Mouse (Mus musculus) adrenal gland, adult 8-10 months (tissue): ENCODE measurements around the gene Usp13. TPM values are rescaled to one million over a fixed set of nuclear protein-coding genes. Genes with fewer than 3 reads are reported as not detected.

Source experiments
- DNase-seq: peaks from one replicate; pipeline ENCODE4 v3.0.0; 2022
- total RNA-seq, 4 experiments: library from RNA; stranded (reverse); gene quantifications; 2 replicates each; pipeline ENCODE4 v1.2.4; 2022

Gene Usp13
- total RNA-seq: 1 to 10 TPM; 1.8 to 6.1 (median 5.3) TPM

GRCm38 (mm10) chr3:32817357-32818326 is at the start of gene Usp13:
TSS of gene Usp13 (plus strand) at chr3:32817546.
- peak; percentile 56 for DNase-seq

DNA sequence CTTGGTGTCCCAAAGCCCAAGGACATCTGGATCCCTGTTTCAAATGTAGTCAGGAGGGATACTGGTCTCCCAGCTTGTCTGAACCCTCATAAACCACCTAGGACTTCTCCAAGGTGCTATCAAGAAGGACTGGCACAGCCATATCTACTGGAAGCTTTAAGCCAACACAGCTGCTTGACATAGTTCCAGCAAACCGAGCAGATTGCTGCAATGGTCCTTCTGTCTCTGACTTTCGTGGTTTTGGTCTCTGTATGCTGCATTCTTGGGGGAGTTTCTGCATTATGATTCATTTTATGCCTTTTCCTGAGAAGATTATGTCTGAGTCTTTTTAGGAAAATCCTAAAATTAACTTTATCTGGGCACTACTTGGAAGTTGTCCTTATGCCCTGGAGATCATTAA is 46.6 kb upstream of the Usp13 start:
- no peak for DNase-seq

DNA sequence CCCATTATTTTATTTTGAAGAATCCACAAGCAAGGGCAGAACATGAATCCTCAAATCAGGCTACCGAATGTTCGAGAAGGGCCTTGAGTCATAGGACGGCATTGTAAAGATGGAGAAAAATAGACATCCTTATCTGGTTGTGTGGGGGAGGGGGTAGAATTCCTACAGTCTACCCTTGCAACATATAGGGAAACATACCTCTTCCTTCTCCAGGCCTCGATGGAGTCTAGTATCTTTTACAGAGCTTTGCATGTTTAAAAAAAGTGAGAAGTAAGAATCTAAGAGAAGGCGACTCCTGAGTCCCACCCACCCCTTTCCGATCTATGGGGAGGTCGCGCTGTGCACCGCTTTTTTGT is 367 bp upstream of the Usp13 start:
- no peak for DNase-seq

DNA sequence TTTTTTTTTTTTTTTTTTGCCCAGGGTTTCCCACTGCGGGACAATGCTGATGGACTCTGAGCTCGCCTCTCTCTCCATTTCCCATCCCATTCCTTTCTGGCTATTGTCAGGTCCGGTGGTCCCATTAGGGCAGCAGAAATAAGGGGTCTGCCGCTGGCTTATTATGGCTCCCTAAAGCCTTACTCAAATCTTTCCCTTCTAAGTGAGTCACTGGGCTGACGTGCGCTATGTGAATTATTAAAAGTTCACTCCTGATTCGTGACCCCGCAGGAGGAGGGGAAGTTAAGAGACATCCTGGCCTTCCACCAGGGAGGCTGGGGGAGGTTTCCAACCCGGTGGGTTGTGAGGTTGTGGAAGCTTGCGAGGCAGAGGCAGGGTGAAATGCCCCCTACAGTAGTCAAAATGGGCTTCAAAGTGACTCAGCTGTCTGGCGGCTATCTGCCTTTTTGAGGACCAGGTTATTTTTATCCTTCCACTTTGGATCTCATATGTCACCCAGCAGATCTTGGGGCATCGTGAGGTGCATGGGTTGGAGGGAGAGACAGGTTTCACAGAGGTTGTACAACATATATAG is 1.1 kb downstream of the Usp13 start:
- peak; percentile 5 for DNase-seq

DNA sequence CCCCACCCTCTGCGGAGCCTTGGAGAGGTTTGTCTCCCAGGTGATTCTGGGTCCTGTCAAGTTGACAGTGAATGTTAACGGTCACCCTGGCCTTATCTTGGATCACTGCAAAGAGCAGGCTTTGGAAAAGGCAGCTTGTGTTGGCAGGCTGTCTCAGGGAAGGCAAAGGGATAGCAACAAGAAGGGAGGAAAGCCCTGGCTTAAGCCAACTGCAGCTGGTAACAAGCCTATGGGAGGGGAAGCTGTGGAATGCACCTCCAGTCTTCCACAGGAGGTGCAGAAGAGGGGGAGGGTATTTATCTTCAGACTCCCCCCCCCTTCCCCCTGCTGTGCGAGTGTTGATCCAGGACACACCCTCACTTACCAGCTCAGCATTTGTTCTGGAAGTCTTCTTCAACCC is 5.3 kb downstream of the Usp13 start:
- no peak for DNase-seq

- DNase-seq: no peak
Observed at GRCm38 (mm10) chr3:32824923-32825322, 7.6 kb downstream of the Usp13 start.

- no peak for DNase-seq
Observed at GRCm38 (mm10) chr3:32825964-32826479, 8.7 kb downstream of the Usp13 start.

DNA sequence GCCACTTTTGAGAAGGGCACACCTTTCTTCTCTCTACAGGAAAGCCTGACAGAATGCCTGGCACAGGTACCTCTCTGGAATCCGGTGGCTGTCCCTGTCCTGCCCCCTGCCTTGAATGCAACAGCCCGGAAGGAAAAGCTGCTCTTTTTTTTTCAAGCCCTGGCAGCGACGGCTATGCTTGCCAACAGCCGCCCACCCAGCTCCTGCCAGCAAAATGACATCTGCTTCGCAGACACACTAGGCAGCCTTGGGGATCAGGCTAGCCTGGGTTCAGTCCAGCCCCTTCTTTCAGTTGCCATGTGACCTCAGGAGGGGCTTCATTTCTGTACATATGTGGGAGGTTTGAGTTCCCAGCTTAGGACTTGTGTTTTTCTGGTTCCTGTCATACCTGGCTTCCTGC is 9.4 kb downstream of the Usp13 start:
- no peak for DNase-seq

GRCm38 (mm10) chr3:32833871-32834270 is 16.5 kb downstream of the Usp13 start:
- DNase-seq: no peak

DNA sequence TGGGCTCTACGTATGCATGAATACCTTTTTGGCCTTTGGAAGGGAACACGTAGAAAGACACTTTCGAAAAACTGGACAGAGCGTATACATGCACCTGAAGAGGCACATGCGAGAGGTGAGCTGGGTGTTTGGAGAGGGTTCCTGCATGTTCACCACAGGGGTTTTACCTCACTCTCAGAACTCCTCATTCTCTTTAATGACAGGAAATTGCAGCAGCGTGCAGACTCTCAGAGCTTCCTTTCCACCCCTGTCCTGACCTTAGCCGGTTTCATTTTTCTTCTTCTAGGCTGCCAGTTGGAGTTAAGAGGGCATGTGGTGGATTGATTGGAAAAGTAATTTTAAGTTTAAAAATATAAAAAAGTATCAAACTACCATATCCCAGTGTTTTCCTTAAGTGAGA is 20.5 kb downstream of the Usp13 start:
- no peak for DNase-seq

DNA sequence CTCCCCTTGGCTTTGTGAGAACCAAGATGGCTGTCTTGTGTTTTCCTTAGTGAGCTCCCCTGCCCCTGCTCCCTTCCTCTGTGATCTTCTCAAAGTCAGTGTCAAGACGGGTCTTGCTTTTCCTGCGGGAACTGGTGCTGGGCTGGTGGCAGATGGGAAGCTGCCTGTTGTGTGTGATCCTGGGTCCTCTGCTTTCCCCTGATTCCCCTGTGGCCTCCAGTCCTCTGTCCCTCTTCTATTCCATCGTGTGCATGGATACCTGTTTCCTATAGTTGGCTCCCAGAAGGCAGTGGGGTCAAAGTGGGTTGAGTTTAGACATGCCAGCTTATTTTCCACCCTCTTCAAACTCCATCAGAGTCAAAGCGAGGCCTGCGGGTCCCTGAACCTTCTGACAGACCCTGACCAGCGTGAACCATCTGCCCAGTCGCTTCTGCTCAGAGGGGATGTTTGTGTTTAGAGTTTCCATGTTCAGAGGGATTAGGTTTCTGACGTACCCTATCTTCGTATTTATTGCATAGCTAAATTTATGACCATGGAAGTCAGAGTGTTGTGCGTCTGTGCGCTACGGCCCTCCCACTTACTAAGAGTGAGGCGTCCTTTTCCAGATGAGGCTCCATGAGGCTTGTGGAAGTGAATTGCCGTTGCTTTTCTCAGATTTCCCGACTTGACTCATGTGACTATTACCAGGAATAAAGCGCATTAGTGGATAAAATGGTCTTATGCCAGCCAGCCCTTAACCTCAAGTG is 39.2 kb downstream of the Usp13 start:
- DNase-seq: no peak

DNA sequence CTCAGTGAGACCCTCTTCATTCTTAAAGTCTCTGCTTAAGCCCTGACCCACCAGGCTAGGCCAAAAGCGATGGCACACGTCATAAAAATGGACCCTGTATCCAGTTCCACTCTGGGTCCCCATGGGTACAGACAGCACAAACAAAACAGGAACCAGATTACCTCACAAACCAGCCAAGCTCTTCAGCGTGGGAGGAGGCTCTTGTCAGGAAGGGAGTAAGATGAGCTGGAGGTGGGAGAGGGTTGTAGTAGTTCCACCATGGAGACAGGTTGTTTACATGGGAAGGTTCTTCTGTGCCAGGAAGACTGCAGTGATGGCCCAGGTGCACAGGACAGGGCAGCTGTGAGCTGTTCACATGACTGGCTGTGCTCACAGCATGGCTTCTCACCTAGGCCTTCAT is 53.7 kb downstream of the Usp13 start:
- DNase-seq: no peak

- DNase-seq: no peak
Observed at GRCm38 (mm10) chr3:32886386-32886785, 69.0 kb downstream of the Usp13 start.

DNA sequence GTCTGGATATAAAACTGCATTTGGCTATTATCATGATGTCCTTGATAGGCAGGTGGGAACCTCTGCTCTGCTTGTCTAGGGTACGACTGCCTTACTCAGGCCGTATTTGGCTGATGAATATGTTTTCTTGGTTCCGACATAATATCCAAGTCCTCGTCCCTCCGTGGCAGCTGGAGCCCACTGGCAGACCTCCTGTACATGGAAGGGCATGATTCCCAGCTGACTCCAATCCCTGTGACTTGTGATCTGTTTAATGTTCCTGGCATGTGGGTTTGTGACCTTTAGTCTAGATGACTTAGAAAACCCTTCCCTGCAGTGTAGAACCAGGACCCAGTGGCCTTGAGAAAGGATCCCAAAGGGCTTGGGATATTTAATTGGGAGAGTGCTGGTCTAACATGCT is 71.5 kb downstream of the Usp13 start:
- no peak for DNase-seq

DNA sequence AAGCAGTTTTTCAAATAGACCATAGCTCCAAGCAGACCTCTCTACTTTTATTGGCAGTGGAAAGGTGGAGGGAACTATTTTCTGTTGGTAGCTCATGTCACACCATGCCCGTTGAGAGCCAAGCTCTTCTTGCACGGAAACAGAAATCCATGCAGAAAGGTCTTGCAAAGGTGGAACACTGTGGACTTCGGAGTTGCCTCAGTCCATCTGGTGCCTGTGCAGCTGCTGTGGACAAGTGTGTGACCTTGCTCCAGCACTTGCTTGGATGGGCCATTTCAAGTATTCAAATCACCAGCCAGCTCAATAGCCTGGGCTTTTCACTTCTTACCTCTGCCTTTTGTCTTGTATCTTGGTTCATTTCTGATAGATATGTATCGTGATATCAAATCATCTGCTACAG is 72.8 kb downstream of the Usp13 start:
- no peak for DNase-seq

DNA sequence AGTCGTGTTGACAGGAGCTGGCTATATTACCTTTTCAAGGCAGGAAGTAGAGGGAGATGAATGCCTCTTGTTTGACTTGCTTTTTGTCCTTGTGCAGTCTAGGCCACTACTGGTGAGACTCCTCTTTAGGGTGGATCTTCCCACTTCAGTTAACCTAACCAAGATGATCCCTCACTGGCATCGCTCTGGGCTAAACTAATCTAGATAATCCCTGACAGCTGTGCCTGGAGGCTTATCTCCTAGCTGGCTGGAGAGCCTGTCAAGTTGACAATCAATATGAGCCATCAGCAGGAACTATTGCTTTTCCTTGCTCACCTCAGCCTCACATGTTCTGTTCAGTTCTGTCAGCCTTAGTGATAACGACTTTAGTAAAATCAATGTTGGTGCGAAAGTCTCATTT is 86.1 kb downstream of the Usp13 start:
- no peak for DNase-seq

DNA sequence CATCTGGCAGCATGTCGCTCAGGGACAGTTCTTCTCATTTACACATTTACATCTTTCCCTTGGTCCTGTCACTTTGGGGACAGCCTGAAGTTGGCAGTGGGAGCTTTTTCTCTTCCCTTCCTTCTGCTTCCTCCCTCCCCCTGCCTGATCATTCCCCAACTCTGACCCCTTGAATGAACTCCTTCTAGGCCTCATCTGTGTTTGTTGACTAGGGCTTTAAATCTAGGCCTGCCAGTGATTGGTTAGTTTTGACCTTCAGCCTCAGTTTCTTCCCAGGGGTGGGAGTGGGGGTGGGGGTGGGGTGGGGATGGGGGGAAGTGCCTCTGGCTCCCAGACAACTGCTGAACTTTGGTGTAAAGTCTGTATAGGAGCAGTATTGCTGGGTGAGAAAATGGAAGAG is 87.3 kb downstream of the Usp13 start:
- DNase-seq: no peak

GRCm38 (mm10) chr3:32905850-32906779 is 88.8 kb downstream of the Usp13 start:
- peak; percentile 7 for DNase-seq

- DNase-seq: no peak
Observed at GRCm38 (mm10) chr3:32908400-32908799, 91.1 kb downstream of the Usp13 start.

- no peak for DNase-seq
Observed at GRCm38 (mm10) chr3:32910071-32910551, 92.8 kb downstream of the Usp13 start.

- DNase-seq: no peak
Observed at GRCm38 (mm10) chr3:32924168-32924567, 106.8 kb downstream of the Usp13 start.
